Mouse (Mus musculus) large intestine, adult 2 months (tissue): Measurements from ENCODE around the gene Tmem176b. TPM values are rescaled to one million over a fixed set of nuclear protein-coding genes. Genes with fewer than 3 reads are reported as not detected.
"Not testable (repeated sequence)": the region's sequence is repeated elsewhere in the genome, so short reads cannot be mapped to it uniquely, and the experiment has no call there.

ENCODE experiments used
- DNase-seq: peaks from one replicate; pipeline ENCODE4 v3.0.0-alpha.2; 2012; ENCODE audit warnings: low read depth, low spot score
- WGBS: fragments of 180-500 bp; shearing (Covaris S2); methylation state at CpG from one replicate; pipeline ENCODE4 v1.1.7; 2018; 5-methylcytosine and 5-hydroxymethylcytosine counted together
- polyA plus RNA-seq: library from polyadenylated mRNA; depleted of rRNA; stranded (reverse); fragments of >200 nt; gene quantifications from 2 replicates; pipeline ENCODE4 v1.2.3, GENCODE M21; 2012; rRNA removed

Gene Tmem176b
- polyA plus RNA-seq, result 338 and 348 TPM in 2 replicates

DNA sequence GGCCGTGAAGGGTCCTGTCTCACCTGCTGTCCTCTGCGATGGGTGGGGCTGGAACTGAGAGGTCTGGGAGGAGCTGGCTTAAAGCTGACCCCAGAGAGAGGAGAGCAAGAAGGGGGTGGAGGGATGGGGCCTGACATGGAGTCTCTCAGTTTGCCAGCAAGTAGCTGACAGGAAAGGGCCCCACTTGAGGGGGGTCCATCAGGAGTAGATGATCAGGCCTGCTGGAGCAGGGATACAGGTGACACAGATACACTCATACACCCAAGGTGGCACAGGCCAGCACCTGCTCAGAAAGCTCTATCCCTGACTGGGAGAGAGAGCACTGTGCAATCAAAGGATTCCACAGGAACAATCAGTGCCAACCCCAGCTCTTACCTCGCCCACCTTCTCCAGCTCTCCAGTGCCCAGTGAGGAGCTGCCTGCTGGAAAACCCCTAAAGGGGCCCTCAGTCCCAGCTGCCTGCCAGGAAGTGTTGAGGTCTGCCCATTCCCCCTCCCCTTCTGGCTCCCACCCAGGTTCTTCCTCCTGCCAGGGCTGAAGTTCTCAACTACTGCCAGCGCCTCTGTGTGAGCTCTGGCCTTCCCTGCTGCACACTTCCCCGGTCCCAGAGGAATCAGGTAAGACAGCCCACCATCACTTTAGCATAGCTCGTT lies at the start of gene Tmem176b:
TSS of gene Tmem176b (minus strand) at position 524 of the 653 bp plus-strand sequence.
- no peak for DNase-seq
- WGBS, result 7% methylated on average over 6 of the region's 6 CpGs

DNA sequence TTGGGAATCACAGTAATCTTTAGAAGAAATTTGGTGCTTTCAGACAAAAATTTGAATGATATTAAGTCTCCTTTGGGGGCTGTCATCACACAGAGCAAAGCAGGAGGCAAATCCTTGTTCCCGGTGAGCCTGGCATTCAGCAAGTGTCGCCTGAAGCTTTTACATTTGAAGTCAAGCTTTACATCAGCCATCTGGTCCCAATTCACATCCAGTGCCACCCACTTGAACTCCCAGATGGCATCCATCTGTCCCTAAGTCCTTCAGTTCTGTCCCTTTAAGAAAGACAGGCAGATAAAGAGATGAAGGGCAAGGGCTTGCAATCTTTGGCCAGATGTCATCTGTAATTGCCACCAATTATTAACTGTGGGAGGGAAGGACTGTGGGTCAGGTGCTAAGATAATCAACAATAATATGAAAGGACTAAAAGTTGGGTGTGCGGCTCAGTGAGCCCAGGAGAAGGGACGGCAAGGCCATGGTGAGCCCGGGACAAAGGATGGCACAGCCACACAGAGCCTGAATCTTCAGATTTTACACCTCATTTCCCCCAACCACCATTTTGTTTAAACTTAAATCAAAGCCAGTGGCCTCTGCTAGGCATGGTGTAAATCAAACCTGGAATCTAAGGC lies 35.3 kb upstream of the Tmem176b start:
- 90% methylated on average over 5 of the region's 5 CpGs for WGBS

DNA sequence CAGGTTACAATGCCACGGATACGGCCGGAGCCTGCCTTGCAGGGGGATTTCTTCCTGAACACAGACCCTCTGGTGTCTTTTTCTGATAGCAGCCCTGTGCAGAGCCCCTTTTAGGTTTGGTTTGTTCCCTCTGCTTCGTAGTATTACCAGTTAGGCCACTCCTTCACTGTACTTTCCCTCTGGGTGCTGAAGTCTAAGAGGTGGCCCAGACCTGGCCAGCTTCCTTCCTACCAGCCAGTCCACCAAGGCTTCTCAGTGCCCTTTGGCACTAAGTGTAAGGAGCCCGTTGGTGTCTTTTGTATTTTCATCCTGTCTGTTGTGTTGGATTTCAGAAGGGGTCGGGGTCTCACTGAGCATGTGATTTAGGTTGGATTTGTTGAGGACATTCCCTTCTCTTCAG lies 34.2 kb upstream of the Tmem176b start:
- WGBS, result 68% methylated on average over 6 of the region's 6 CpGs
- DNase-seq, result no peak

More for the DNA sequence above, 35.3 kb upstream of the Tmem176b start:
- no peak for DNase-seq

GRCm38 (mm10) chr6:48874576-48874975 lies 33.3 kb upstream of the Tmem176b start:
- WGBS, result 74% methylated on average over 4 of the region's 4 CpGs
- DNase-seq, result no peak

DNA sequence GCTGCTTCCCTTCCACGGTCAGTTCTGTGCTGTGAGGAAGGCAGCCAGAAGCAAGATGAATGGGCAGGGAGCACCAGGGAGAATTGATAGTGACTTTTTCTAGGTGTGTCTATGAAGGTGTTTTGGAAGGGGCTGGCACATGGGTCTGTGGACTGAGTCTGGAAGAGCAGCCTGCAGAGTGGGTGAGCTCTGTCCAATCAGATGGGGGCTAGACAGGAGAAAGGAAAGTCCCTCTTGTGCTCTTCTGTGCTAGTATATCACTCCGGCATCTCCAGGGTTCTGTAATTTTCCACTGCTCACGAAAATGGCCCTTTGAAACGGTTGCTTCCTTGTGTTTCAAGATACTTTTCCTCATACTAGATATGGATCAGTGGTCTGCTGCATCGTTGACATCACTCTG lies 31.3 kb upstream of the Tmem176b start, which contains the start of gene Aoc1:
TSS of gene Aoc1 (plus strand) at position 301 of the 400 bp plus-strand sequence.
- no peak for DNase-seq
- 77% methylated on average over 5 of the region's 5 CpGs for WGBS

GRCm38 (mm10) chr6:48869774-48870173 lies 28.5 kb upstream of the Tmem176b start:
- 58% methylated on average over 2 of the region's 2 CpGs for WGBS
- DNase-seq, result no peak

DNA sequence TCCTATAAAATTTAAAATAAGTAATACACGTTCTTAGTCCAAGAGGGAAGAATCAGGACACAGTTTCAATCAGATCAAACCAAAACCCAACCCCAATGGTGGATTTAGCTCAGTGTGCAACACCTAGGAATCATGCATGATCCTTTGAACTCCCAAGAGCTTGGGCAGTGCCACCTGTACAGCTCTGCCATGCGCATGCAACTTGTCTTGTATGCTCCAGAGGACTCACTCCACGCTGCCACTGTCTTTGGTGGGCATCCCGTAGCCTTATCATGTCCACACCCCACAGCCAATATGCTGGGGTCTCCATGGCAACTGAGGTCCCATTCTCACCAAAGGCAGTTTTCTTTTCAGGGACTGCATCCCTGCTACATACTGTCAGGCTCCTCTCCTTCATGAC lies 25.9 kb upstream of the Tmem176b start:
- DNase-seq, result no peak
- 91% methylated on average over 4 of the region's 4 CpGs for WGBS

DNA sequence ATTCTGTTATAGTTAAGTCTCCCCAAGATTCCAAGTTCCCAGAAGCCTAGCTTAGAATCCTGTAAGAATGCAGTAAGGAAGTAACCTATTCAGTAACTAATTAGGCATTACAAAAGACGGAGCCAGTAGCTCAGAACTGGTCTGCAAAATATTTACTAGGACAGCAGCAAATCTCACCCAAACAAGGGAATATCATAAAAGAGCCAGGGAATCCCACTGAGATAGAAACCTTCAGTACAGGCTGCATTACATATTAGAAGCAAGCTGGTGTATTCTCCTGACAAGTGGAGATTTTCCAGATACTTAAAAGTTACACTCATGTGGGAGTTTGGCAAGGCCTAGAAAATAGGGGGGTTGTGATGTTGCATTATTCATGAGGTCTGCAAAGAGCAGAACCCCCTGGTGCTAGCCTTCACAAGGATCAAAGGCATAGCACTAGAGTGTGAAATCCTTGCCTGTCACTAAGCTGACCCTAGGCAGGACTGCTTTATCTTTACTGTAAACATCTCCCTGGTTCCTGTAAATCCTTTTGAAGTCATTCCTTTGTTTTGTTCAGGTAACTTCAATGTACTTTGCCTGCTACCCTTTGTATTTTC lies 25.2 kb upstream of the Tmem176b start:
- DNase-seq, result not testable (repeated sequence)
- 25% methylated on average over 1 of the region's 1 CpGs for WGBS

GRCm38 (mm10) chr6:48865152-48865745 lies 24.0 kb upstream of the Tmem176b start:
- no peak for DNase-seq
- WGBS, result 39% methylated on average over 1 of the region's 1 CpGs

GRCm38 (mm10) chr6:48864723-48865122 lies 23.4 kb upstream of the Tmem176b start:
- peak; percentile 83 for DNase-seq
- 26% methylated on average over 3 of the region's 3 CpGs for WGBS

GRCm38 (mm10) chr6:48864181-48864580 lies 22.9 kb upstream of the Tmem176b start:
- DNase-seq, result no peak
- 57% methylated on average over 3 of the region's 3 CpGs for WGBS

DNA sequence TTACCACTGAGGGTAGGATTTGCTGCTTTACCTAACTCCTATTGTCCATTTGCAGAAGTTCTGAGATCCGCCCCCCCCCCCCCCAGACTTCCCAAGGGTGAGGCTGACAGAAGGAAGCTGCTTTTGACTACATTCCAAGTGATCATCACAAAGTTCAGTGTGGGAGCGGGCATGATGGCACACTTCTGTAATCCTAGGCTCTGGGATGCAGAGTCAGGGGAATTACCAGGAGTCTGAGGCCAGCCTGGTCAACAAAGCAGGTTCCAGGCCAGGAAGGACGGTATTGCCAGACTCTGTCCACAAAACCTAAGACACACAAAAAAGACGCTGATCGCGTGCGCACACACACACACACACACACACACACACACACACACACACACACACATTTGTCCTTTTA lies 22.2 kb upstream of the Tmem176b start:
- 42% methylated on average over 7 of the region's 7 CpGs for WGBS

DNA sequence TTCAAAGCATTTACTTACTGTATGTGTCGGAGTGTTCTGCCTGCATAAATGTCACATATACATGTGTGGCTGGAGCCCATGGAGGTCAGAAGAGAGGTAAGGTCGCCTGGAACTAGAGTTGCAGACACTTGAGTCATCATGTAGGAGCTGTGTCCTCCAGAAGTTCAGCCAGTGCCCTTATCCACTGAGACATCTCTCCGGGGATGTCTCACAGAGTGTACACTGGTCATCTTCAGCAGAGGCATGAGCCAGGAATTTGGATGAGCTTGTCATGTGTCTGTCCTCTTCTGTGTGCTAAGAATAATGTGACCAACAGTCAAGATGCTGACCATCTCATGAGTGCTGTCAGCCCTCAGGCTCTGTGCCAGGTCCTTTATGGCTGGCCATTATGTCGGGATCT lies 21.5 kb upstream of the Tmem176b start:
- 67% methylated on average over 4 of the region's 4 CpGs for WGBS
- no peak for DNase-seq

More for the DNA sequence above, 22.2 kb upstream of the Tmem176b start:
- no peak for DNase-seq

DNA sequence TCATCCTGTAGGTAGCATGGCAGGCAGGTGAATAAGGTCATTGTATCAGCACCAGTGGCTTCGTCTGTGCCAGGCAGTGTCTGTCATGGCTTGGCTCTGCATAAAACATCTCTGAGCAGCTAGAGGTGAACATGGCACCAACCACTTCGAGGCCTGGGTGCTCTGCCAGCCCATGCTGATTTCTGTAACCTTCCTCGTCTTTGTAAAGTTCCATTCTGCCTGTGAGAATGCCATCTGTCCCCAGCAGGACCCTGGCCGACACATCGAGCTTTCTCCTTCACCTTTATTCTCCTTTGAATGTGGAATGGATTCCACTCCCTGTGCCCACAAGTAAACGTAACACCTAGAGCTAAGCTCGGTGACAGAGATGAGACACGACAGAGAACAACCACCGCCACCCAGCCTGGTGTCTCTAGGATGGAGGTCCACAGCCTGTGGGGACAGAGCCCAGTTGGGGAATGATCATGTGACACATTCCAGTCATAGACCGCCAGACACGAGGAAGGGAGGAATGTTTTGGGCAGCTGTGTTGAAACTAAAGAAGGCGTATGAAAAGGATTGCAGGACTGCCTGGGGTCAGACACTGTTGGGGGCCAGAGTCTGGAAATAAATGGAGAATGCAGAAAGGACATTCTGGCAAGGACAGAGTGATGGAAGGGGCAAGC lies 20.5 kb upstream of the Tmem176b start:
- DNase-seq, result no peak
- WGBS, result 88% methylated on average over 12 of the region's 12 CpGs

GRCm38 (mm10) chr6:48860851-48861250 lies 19.6 kb upstream of the Tmem176b start:
- 90% methylated on average over 1 of the region's 1 CpGs for WGBS
- no peak for DNase-seq

- 12% methylated on average over 23 of the region's 23 CpGs for WGBS
- DNase-seq, result no peak
Measured at GRCm38 (mm10) chr6:48860130-48860815, 19.0 kb upstream of the Tmem176b start.

- DNase-seq, result no peak
- WGBS, result 32% methylated on average over 8 of the region's 8 CpGs
Measured at GRCm38 (mm10) chr6:48857613-48858302, 16.5 kb upstream of the Tmem176b start.

GRCm38 (mm10) chr6:48854155-48854554 lies 12.9 kb upstream of the Tmem176b start:
- 96% methylated on average over 2 of the region's 2 CpGs for WGBS
- DNase-seq, result no peak
